Mouse (Mus musculus) ES-E14 (cell line): Measurements from ENCODE around the gene Nr2c2ap. TPM values are rescaled to one million over a fixed set of nuclear protein-coding genes. Genes with fewer than 3 reads are reported as not detected.

ENCODE experiments used
- DNase-seq: peaks from one replicate; pipeline ENCODE4 v3.0.0-alpha.2; 2013; ENCODE audit warnings: low read depth, low spot score
- H3K27ac ChIP-seq: 2 replicates; pipeline ENCODE4 v1.5.1; 2012; ENCODE audit warnings: low read depth, mild to moderate bottlenecking, low read length, moderate library complexity, mixed read lengths; ENCODE audit not compliant: poor library complexity, insufficient read depth, severe bottlenecking
- H3K36me3 ChIP-seq: 2 replicates; pipeline ENCODE4 v1.6.1; 2012; ENCODE audit warnings: mild to moderate bottlenecking, low read length, moderate library complexity, mixed read lengths; ENCODE audit not compliant: control insufficient read depth, poor library complexity, insufficient read depth, severe bottlenecking
- H3K4me1 ChIP-seq, 2 experiments: fragments of 150-350 bp in 1 of 2; sonication (generic) in 1 of 2; 2 replicates each; pipeline ENCODE4 v1.6.1; 2012; ENCODE audit warnings: low read length in 2 of 2, mild to moderate bottlenecking in 1 of 2, mixed read lengths in 1 of 2; ENCODE audit not compliant: control insufficient read depth in 2 of 2, insufficient read depth in 2 of 2, poor library complexity in 1 of 2
- H3K4me3 ChIP-seq, 2 experiments: fragments of 150-350 bp in 1 of 2; sonication (generic) in 1 of 2; 2 replicates each; pipeline ENCODE4 v1.5.1; 2012; ENCODE audit warnings: low read length in 2 of 2, low read depth in 1 of 2, mild to moderate bottlenecking in 1 of 2, mixed read lengths in 1 of 2; ENCODE audit not compliant: insufficient read depth in 1 of 2, poor library complexity in 1 of 2, severe bottlenecking in 1 of 2
- H3K9ac ChIP-seq: 2 replicates; pipeline ENCODE4 v1.6.1; 2012; ENCODE audit warnings: low read depth, mild to moderate bottlenecking, low read length, mixed read lengths; ENCODE audit not compliant: poor library complexity, insufficient read depth, severe bottlenecking
- H3K9me3 ChIP-seq: fragments of 150-350 bp; sonication (generic); 2 replicates; pipeline ENCODE4 v1.6.1; 2012; ENCODE audit warnings: low read depth, mild to moderate bottlenecking, low read length; ENCODE audit not compliant: control insufficient read depth, insufficient read depth
- CHD2 ChIP-seq: IDR thresholded peaks from 2 replicates; pipeline ENCODE4 v1.6.1; 2014; ENCODE audit warnings: mild to moderate bottlenecking, low read depth, low read length, inconsistent platforms
- HCFC1 ChIP-seq: IDR thresholded peaks from 2 replicates; pipeline ENCODE4 v1.6.1; 2012; ENCODE audit warnings: low read length, inconsistent platforms, borderline replicate concordance; ENCODE audit not compliant: insufficient read depth
- MAFK ChIP-seq: IDR thresholded peaks from 2 replicates; pipeline ENCODE4 v1.6.1; 2014; ENCODE audit warnings: mild to moderate bottlenecking, low read depth, low read length, inconsistent platforms; ENCODE audit not compliant: insufficient read depth
- ZC3H11A ChIP-seq: IDR thresholded peaks from 2 replicates; pipeline ENCODE4 v1.6.1; 2012; ENCODE audit warnings: low read depth, mild to moderate bottlenecking, inconsistent platforms, low read length, borderline replicate concordance
- ZNF384 ChIP-seq: IDR thresholded peaks from 2 replicates; pipeline ENCODE4 v1.6.1; 2012; ENCODE audit warnings: low read depth, low read length, inconsistent platforms
- in situ Hi-C, 2 experiments: fragments of 600-800 bp; cut with MboI; formaldehyde crosslinking; loops; one replicate each; pipeline ENCODE4 v1.15.1; 2025; ENCODE audit warnings: low sequenced_read_pairs in 2 of 2, inconsistent platforms in 1 of 2; ENCODE audit not compliant: unreplicated experiment in 2 of 2
- total RNA-seq: library from RNA; depleted of rRNA; stranded (reverse); fragments of 300-350 nt; gene quantifications from 2 replicates; pipeline ENCODE4 v1.2.3, GENCODE M21; 2012

Nr2c2ap gene
- total RNA-seq, 1 experiment: 10.4 TPM

GRCm38 (mm10) chr8:70160015-70160414, 28.9 kb downstream of the Nr2c2ap start:
- Histone ChIP-seq H3K4me1 (peaks cover 4 to 12% of the 10 kb centered on the region in 2 experiments), H3K27ac (no peak overlapping the region), H3K9ac (no peak overlapping the region), H3K4me3 (no peak overlapping the region), H3K9me3 (no peaks in the 10 kb centered on the region), H3K36me3 (no peaks in the 10 kb centered on the region)
- in situ Hi-C loops: no loop called here
- DNase-seq: no peak
- no peak for TF ChIP-seq CHD2
- no peak for TF ChIP-seq MAFK
- TF ChIP-seq HCFC1: no peak
- no peak for TF ChIP-seq ZNF384
- no peak for TF ChIP-seq ZC3H11A

- H3K9me3 ChIP-seq: no peaks in the 10 kb centered on the region
- no peak for DNase-seq
- no peak overlapping the region for H3K4me3 ChIP-seq
- H3K36me3 ChIP-seq: no peaks in the 10 kb centered on the region
- in situ Hi-C loops: no loop called here
- no peak overlapping the region for H3K9ac ChIP-seq
- TF ChIP-seq ZC3H11A: no peak
- no peak for TF ChIP-seq CHD2
- no peak for TF ChIP-seq HCFC1
- TF ChIP-seq ZNF384: no peak
- no peak for TF ChIP-seq MAFK
- H3K4me1 ChIP-seq: peaks cover 4 to 14% of the 10 kb centered on the region in 2 experiments
- H3K27ac ChIP-seq: no peak overlapping the region
These were observed 32.2 kb downstream of the Nr2c2ap start for GRCm38 (mm10) chr8:70163316-70163715.

- in situ Hi-C loops: no loop called here
- peaks cover 1 to 8% of the 10 kb centered on the region in 2 experiments; a peak in 1 of 4 replicates for H3K4me1 ChIP-seq
- H3K9ac ChIP-seq: no peak overlapping the region
- H3K9me3 ChIP-seq: no peaks in the 10 kb centered on the region
- TF ChIP-seq ZC3H11A: peak; percentile 37; the same call in 1 of the 2 replicates
- no peak for TF ChIP-seq MAFK
- TF ChIP-seq CHD2: no peak
- TF ChIP-seq ZNF384: 0 out of 2 replicates have a peak, but pooled peaks have one; percentile 22
- no peak for TF ChIP-seq HCFC1
- no peaks in the 10 kb centered on the region for H3K36me3 ChIP-seq
- peak overlapping the region; percentile 24 to 52; a peak in 3 of 4 replicates for H3K4me3 ChIP-seq
- peak; percentile 59 for DNase-seq
- H3K27ac ChIP-seq: no peak overlapping the region
These were observed 35.5 kb downstream of the Nr2c2ap start for GRCm38 (mm10) chr8:70166504-70167110.

GRCm38 (mm10) chr8:70170116-70170515, 39.0 kb downstream of the Nr2c2ap start:
- no peaks in the 10 kb centered on the region for H3K9me3 ChIP-seq
- TF ChIP-seq ZC3H11A (no peak), CHD2 (no peak), ZNF384 (no peak), MAFK (no peak), HCFC1 (no peak)
- peaks cover 3% of the 10 kb centered on the region; the same call in 1 of the 2 replicates for H3K36me3 ChIP-seq
- H3K4me1 ChIP-seq: peaks cover 1 to 13% of the 10 kb centered on the region in 2 experiments; a peak in 2 of 4 replicates
- no peak for DNase-seq
- H3K9ac ChIP-seq: no peak overlapping the region
- H3K4me3 ChIP-seq: no peak overlapping the region
- H3K27ac ChIP-seq: no peak overlapping the region
- in situ Hi-C loops: no loop called here
